Mouse (Mus musculus) forebrain, embryonic 16.5 days (tissue): ENCODE results near the gene Depp1. TPM values are rescaled to one million over a fixed set of nuclear protein-coding genes. Genes with fewer than 3 reads are reported as not detected.
"Not testable (repeated sequence)": the region's sequence is repeated elsewhere in the genome, so short reads cannot be mapped to it uniquely, and the experiment has no call there.

ENCODE experiments used
- ATAC-seq: fragments of 200-750 bp; cut with Nextera tagmentation; 2 replicates; pipeline ENCODE4 v1.8.0; 2017; ENCODE audit warnings: mild to moderate bottlenecking, moderate library complexity
- H3K27ac ChIP-seq: fragments of 300-500 bp; sonication (generic); 2 replicates; pipeline ENCODE4 v1.5.1; 2014; ENCODE audit warnings: low read length, control low read depth
- H3K27me3 ChIP-seq: fragments of 300-500 bp; sonication (generic); replicated peaks from 2 replicates; pipeline ENCODE4 v1.6.1; 2014; ENCODE audit warnings: low read length; ENCODE audit not compliant: control insufficient read depth, insufficient read depth
- H3K36me3 ChIP-seq: fragments of 300-500 bp; sonication (generic); 2 replicates; pipeline ENCODE4 v1.6.1; 2014; ENCODE audit not compliant: control insufficient read depth, insufficient read depth
- H3K4me1 ChIP-seq: fragments of 300-500 bp; sonication (generic); replicated peaks from 2 replicates; pipeline ENCODE4 v1.6.1; 2014; ENCODE audit warnings: low read length; ENCODE audit not compliant: control insufficient read depth, insufficient read depth
- H3K4me2 ChIP-seq: fragments of 300-500 bp; sonication (generic); 2 replicates; pipeline ENCODE4 v1.6.1; 2014; ENCODE audit warnings: mild to moderate bottlenecking, low read length, control low read depth
- H3K4me3 ChIP-seq: fragments of 300-500 bp; sonication (generic); replicated peaks from 2 replicates; pipeline ENCODE4 v1.5.1; 2014; ENCODE audit warnings: mild to moderate bottlenecking, low read length, control low read depth
- H3K9ac ChIP-seq: fragments of 300-500 bp; sonication (generic); replicated peaks from 2 replicates; pipeline ENCODE4 v1.6.1; 2014; ENCODE audit warnings: low read depth, low read length, control low read depth
- H3K9me3 ChIP-seq: fragments of 300-500 bp; sonication (generic); 2 replicates; pipeline ENCODE4 v1.6.1; 2016; ENCODE audit warnings: low read length; ENCODE audit not compliant: control insufficient read depth
- WGBS: fragments of 180-500 bp; shearing (Covaris S2); extraction: QIAGEN DNeasy Blood & Tissue Kit; methylation state at CpG from one replicate; pipeline ENCODE4 v1.1.7; 2014; 5-methylcytosine and 5-hydroxymethylcytosine counted together
- polyA plus RNA-seq: library from polyadenylated mRNA; unstranded; fragments of >200 nt; fragmentation: Nextera tagmentation; extraction: Ambion mirVana; gene quantifications from 2 replicates; pipeline ENCODE4 v1.2.1, GENCODE M21; 2015

Gene Depp1
- polyA plus RNA-seq: 7.0 and 9.9 TPM in 2 replicates

GRCm38 (mm10) chr6:116650406-116650805 lies at the start of gene Depp1:
Depp1 (plus strand) TSS chr6:116650609.
- 75% methylated on average over 6 of the region's 6 CpGs for WGBS
- H3K9ac ChIP-seq: no peak within 1 kb of the TSS

GRCm38 (mm10) chr6:116600969-116601368 lies 49.4 kb upstream of the Depp1 start:
- not testable (repeated sequence) for H3K27me3 ChIP-seq, ATAC-seq, H3K36me3 ChIP-seq, H3K27ac ChIP-seq, H3K9ac ChIP-seq, H3K4me3 ChIP-seq, H3K4me1 ChIP-seq, H3K9me3 ChIP-seq, H3K4me2 ChIP-seq

More at GRCm38 (mm10) chr6:116650406-116650805, at the start of gene Depp1:
- ATAC-seq: no peak
- H3K36me3 ChIP-seq: no peaks in the 10 kb centered on the region
- no peak within 1 kb of the TSS for H3K27ac ChIP-seq
- H3K4me3 ChIP-seq: no peak within 1 kb of the TSS
- no peaks in the 10 kb centered on the region for H3K4me1 ChIP-seq
- no peaks in the 10 kb centered on the region for H3K9me3 ChIP-seq
- H3K27me3 ChIP-seq: no peaks in the 10 kb centered on the region
- no peak within 1 kb of the TSS for H3K4me2 ChIP-seq

- Histone ChIP-seq H3K4me1 (no peaks in the 10 kb centered on the region), H3K4me3 (no peak overlapping the region), H3K36me3 (no peaks in the 10 kb centered on the region), H3K27ac (no peak overlapping the region), H3K9ac (no peak overlapping the region), H3K4me2 (no peak overlapping the region), H3K27me3 (no peaks in the 10 kb centered on the region), H3K9me3 (no peaks in the 10 kb centered on the region)
- ATAC-seq: no peak
- WGBS: 48% methylated on average over 4 of the region's 4 CpGs
Measured at GRCm38 (mm10) chr6:116607230-116607629, 43.2 kb upstream of the Depp1 start.

DNA sequence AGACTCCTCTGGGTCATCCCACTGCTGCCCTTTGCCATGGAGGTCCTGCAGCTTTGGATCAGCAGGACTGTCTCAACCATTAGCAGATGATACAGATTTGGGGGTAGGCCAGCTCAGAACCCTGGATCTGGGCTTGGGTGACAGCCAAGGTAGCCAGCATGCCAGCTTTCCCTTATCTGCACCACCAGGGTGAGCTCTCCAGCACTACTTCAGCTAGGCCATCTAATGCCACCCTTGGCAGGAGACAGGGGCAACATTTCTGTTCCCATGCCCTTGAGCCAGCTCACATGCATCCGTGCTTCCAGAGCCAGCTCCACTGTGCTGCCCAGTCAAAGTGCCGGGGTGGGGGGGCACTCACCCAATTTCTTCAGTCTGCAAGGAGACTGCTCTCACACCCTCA lies 34.7 kb upstream of the Depp1 start:
- Histone ChIP-seq H3K4me3 (no peak overlapping the region), H3K9ac (no peak overlapping the region), H3K9me3 (no peaks in the 10 kb centered on the region), H3K27ac (no peak overlapping the region), H3K4me1 (no peaks in the 10 kb centered on the region), H3K36me3 (no peaks in the 10 kb centered on the region), H3K27me3 (no peaks in the 10 kb centered on the region), H3K4me2 (no peak overlapping the region)
- ATAC-seq: no peak
- 87% methylated on average over 2 of the region's 2 CpGs for WGBS

GRCm38 (mm10) chr6:116618073-116618472 lies 32.3 kb upstream of the Depp1 start:
- H3K9ac ChIP-seq: no peak overlapping the region
- no peaks in the 10 kb centered on the region for H3K9me3 ChIP-seq
- no peaks in the 10 kb centered on the region for H3K27me3 ChIP-seq
- ATAC-seq: no peak
- no peak overlapping the region for H3K27ac ChIP-seq
- H3K36me3 ChIP-seq: no peaks in the 10 kb centered on the region
- H3K4me2 ChIP-seq: no peak overlapping the region
- H3K4me1 ChIP-seq: no peaks in the 10 kb centered on the region
- no peak overlapping the region for H3K4me3 ChIP-seq

GRCm38 (mm10) chr6:116621318-116622023 lies 28.9 kb upstream of the Depp1 start:
- Histone ChIP-seq H3K9ac (no peak overlapping the region), H3K4me1 (peaks cover 4% of the 10 kb centered on the region), H3K27ac (no peak overlapping the region), H3K9me3 (no peaks in the 10 kb centered on the region), H3K36me3 (peaks cover 6% of the 10 kb centered on the region; the same call in 1 of the 2 replicates), H3K4me3 (no peak overlapping the region), H3K27me3 (no peaks in the 10 kb centered on the region), H3K4me2 (no peak overlapping the region)
- no peak for ATAC-seq
- WGBS: 75% methylated on average over 8 of the region's 8 CpGs

DNA sequence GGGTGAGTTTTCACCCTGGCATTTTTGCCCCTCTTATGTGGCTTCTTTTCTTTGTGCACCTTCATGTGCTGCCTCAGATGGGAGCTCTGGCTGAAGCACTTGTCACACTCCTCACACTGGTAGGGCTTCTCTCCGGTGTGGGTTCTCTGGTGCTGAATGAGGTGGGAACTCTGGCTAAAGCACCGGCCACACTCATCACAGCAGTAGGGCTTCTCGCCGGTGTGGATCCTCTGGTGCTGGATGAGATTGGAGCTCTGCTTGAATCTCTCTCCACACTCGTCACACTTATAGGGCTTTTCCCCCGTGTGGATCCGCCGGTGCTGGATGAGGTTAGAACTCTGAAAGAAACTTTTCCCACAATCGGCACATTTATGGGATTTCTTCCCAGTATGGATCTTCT lies 24.0 kb upstream of the Depp1 start:
- H3K4me1 ChIP-seq: peaks cover 13% of the 10 kb centered on the region
- not testable (repeated sequence) for H3K36me3 ChIP-seq, H3K9ac ChIP-seq, H3K27ac ChIP-seq, ATAC-seq, H3K9me3 ChIP-seq, H3K27me3 ChIP-seq, H3K4me2 ChIP-seq, H3K4me3 ChIP-seq
- WGBS: 91% methylated on average over 9 of the region's 9 CpGs

DNA sequence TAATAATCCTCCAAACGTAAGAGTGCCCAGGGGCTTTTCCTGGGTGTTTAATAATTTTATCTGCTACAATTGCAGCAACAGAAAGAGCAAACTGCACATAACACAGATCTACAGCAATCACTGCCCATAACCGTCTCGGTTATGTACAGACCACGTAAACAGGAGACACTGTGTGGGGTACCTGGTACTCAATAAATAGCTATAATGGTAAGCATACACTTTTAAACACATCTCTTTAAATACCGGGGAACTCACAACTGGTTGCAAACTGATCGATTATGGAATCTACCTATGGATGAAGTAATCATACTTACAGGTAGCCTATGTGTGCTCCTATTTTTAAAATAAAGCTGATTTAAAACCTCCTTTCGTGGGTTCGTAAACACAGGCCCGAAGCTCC lies 22.3 kb upstream of the Depp1 start:
- Histone ChIP-seq H3K4me3 (peak overlapping the region; percentile 69), H3K4me2 (peak overlapping the region; percentile 56), H3K9me3 (no peaks in the 10 kb centered on the region), H3K9ac (peak overlapping the region; percentile 89), H3K36me3 (peaks cover 6% of the 10 kb centered on the region; the same call in 1 of the 2 replicates), H3K4me1 (peaks cover 13% of the 10 kb centered on the region), H3K27ac (peak overlapping the region; percentile 89), H3K27me3 (no peaks in the 10 kb centered on the region)
- WGBS: 10% methylated on average over 9 of the region's 9 CpGs
- ATAC-seq: no peak

- H3K4me2 ChIP-seq: peak within 1 kb of the TSS; percentile 59
- H3K9me3 ChIP-seq: no peaks in the 10 kb centered on the region
- peaks cover 13% of the 10 kb centered on the region for H3K4me1 ChIP-seq
- WGBS: under 1% methylated on average over 55 of the region's 56 CpGs
- H3K9ac ChIP-seq: peak within 1 kb of the TSS; percentile 89
- H3K27me3 ChIP-seq: no peaks in the 10 kb centered on the region
- peak within 1 kb of the TSS; percentile 89 for H3K27ac ChIP-seq
- peak; percentile 99 for ATAC-seq
- H3K36me3 ChIP-seq: peaks cover 6% of the 10 kb centered on the region; the same call in 1 of the 2 replicates
- peak within 1 kb of the TSS; percentile 69 for H3K4me3 ChIP-seq
Measured at GRCm38 (mm10) chr6:116628539-116629171, 21.8 kb upstream of the Depp1 start, which contains the start of gene Zfp422. Zfp422 (minus strand) TSS chr6:116628999.
